Mouse (Mus musculus): Measurements from ENCODE around the gene Ppie.

GRCm38 (mm10) chr4:123127051-123127450, 12.7 kb downstream of the Ppie start:
- TF ChIP-seq CTCF (IDR thresholded peaks at IDR 0.05; ENCODE audit: borderline replicate concordance, extremely low read depth, insufficient read depth, insufficient read length) (no peak), POLR2A (IDR thresholded peaks at IDR 0.05; ENCODE audit: borderline replicate concordance, extremely low read depth, insufficient read depth, insufficient read length, poor library complexity, severe bottlenecking) (no peak)

All from brain, embryonic 14.5 days (tissue).